Mouse (Mus musculus): ENCODE measurements around the gene Lsamp. TPM values are rescaled to one million over a fixed set of nuclear protein-coding genes. Genes with fewer than 3 reads are reported as not detected.

Gene Lsamp
- total RNA-seq, 1 experiment, result not detected

- TF ChIP-seq MAFK (IDR thresholded peaks at IDR 0.05; ENCODE audit: insufficient read depth, low read depth, low read length), result no peak
- TF ChIP-seq ZC3H11A (IDR thresholded peaks at IDR 0.05; ENCODE audit: borderline replicate concordance, low read depth, low read length), result no peak
- Histone ChIP-seq H3K4me1 (ENCODE audit: control insufficient read depth in 2 of 2, insufficient read depth in 2 of 2, low read length in 2 of 2, poor library complexity in 1 of 2) (no peaks in the 10 kb centered on the region), H3K9me3 (ENCODE audit: control insufficient read depth, insufficient read depth, low read depth, low read length) (no peaks in the 10 kb centered on the region), H3K27ac (ENCODE audit: insufficient read depth, low read depth, low read length, poor library complexity, severe bottlenecking) (no peak overlapping the region), H3K36me3 (ENCODE audit: control insufficient read depth, insufficient read depth, low read length, poor library complexity, severe bottlenecking) (no peaks in the 10 kb centered on the region), H3K9ac (ENCODE audit: insufficient read depth, low read depth, low read length, poor library complexity, severe bottlenecking) (no peak overlapping the region), H3K4me3 (ENCODE audit: insufficient read depth in 1 of 2, low read depth in 1 of 2, low read length in 2 of 2, poor library complexity in 1 of 2, severe bottlenecking in 1 of 2) (no peak overlapping the region)
- in situ Hi-C loops (cut with MboI; ENCODE audit: low sequenced_read_pairs in 2 of 2, unreplicated experiment in 2 of 2), result no loop called here
- no peak for DNase-seq (ENCODE audit: low read depth, low spot score)
Observed at GRCm38 (mm10) chr16:41935701-41936100, 1951.5 kb downstream of the Lsamp start.

- no peak overlapping the region for H3K9ac ChIP-seq (ENCODE audit: insufficient read depth, low read depth, low read length, poor library complexity, severe bottlenecking)
- in situ Hi-C loops (cut with MboI; ENCODE audit: low sequenced_read_pairs in 2 of 2, unreplicated experiment in 2 of 2), result no loop called here
- H3K4me3 ChIP-seq (ENCODE audit: insufficient read depth in 1 of 2, low read depth in 1 of 2, low read length in 2 of 2, poor library complexity in 1 of 2, severe bottlenecking in 1 of 2), result no peak overlapping the region
Observed at GRCm38 (mm10) chr16:41936908-41937595, 1952.9 kb downstream of the Lsamp start.

GRCm38 (mm10) chr16:41937596-41937990, 1953.4 kb downstream of the Lsamp start:
- Histone ChIP-seq H3K9ac (ENCODE audit: insufficient read depth, low read depth, low read length, poor library complexity, severe bottlenecking) (no peak overlapping the region), H3K36me3 (ENCODE audit: control insufficient read depth, insufficient read depth, low read length, poor library complexity, severe bottlenecking) (no peaks in the 10 kb centered on the region), H3K27ac (ENCODE audit: insufficient read depth, low read depth, low read length, poor library complexity, severe bottlenecking) (no peak overlapping the region), H3K4me1 (ENCODE audit: control insufficient read depth in 2 of 2, insufficient read depth in 2 of 2, low read length in 2 of 2, poor library complexity in 1 of 2) (no peaks in the 10 kb centered on the region), H3K9me3 (ENCODE audit: control insufficient read depth, insufficient read depth, low read depth, low read length) (no peaks in the 10 kb centered on the region), H3K4me3 (ENCODE audit: insufficient read depth in 1 of 2, low read depth in 1 of 2, low read length in 2 of 2, poor library complexity in 1 of 2, severe bottlenecking in 1 of 2) (no peak overlapping the region)
- no peak for DNase-seq (ENCODE audit: low read depth, low spot score)
- no peak for TF ChIP-seq HCFC1 (IDR thresholded peaks at IDR 0.05; ENCODE audit: borderline replicate concordance, insufficient read depth, low read length)
- TF ChIP-seq MAFK (IDR thresholded peaks at IDR 0.05; ENCODE audit: insufficient read depth, low read depth, low read length), result no peak
- TF ChIP-seq ZNF384 (IDR thresholded peaks at IDR 0.05; ENCODE audit: low read depth, low read length), result no peak
- TF ChIP-seq CHD2 (IDR thresholded peaks at IDR 0.05; ENCODE audit: low read depth, low read length), result no peak
- in situ Hi-C loops (cut with MboI; ENCODE audit: low sequenced_read_pairs in 2 of 2, unreplicated experiment in 2 of 2), result no loop called here

More at GRCm38 (mm10) chr16:41936908-41937595, 1952.9 kb downstream of the Lsamp start:
- no peak for DNase-seq (ENCODE audit: low read depth, low spot score)
- Histone ChIP-seq H3K9me3 (ENCODE audit: control insufficient read depth, insufficient read depth, low read depth, low read length) (no peaks in the 10 kb centered on the region), H3K4me1 (ENCODE audit: control insufficient read depth in 2 of 2, insufficient read depth in 2 of 2, low read length in 2 of 2, poor library complexity in 1 of 2) (no peaks in the 10 kb centered on the region), H3K27ac (ENCODE audit: insufficient read depth, low read depth, low read length, poor library complexity, severe bottlenecking) (no peak overlapping the region), H3K36me3 (ENCODE audit: control insufficient read depth, insufficient read depth, low read length, poor library complexity, severe bottlenecking) (no peaks in the 10 kb centered on the region)
- TF ChIP-seq ZC3H11A (IDR thresholded peaks at IDR 0.05; ENCODE audit: borderline replicate concordance, low read depth, low read length) (no peak), ZNF384 (IDR thresholded peaks at IDR 0.05; ENCODE audit: low read depth, low read length) (no peak), CHD2 (IDR thresholded peaks at IDR 0.05; ENCODE audit: low read depth, low read length) (no peak), MAFK (IDR thresholded peaks at IDR 0.05; ENCODE audit: insufficient read depth, low read depth, low read length) (no peak), HCFC1 (IDR thresholded peaks at IDR 0.05; ENCODE audit: borderline replicate concordance, insufficient read depth, low read length) (no peak)

GRCm38 (mm10) chr16:41938258-41938657, 1954.1 kb downstream of the Lsamp start:
- Histone ChIP-seq H3K4me3 (ENCODE audit: insufficient read depth in 1 of 2, low read depth in 1 of 2, low read length in 2 of 2, poor library complexity in 1 of 2, severe bottlenecking in 1 of 2) (no peak overlapping the region), H3K9ac (ENCODE audit: insufficient read depth, low read depth, low read length, poor library complexity, severe bottlenecking) (no peak overlapping the region), H3K36me3 (ENCODE audit: control insufficient read depth, insufficient read depth, low read length, poor library complexity, severe bottlenecking) (no peaks in the 10 kb centered on the region), H3K9me3 (ENCODE audit: control insufficient read depth, insufficient read depth, low read depth, low read length) (no peaks in the 10 kb centered on the region), H3K27ac (ENCODE audit: insufficient read depth, low read depth, low read length, poor library complexity, severe bottlenecking) (no peak overlapping the region), H3K4me1 (ENCODE audit: control insufficient read depth in 2 of 2, insufficient read depth in 2 of 2, low read length in 2 of 2, poor library complexity in 1 of 2) (no peaks in the 10 kb centered on the region)
- in situ Hi-C loops (cut with MboI; ENCODE audit: low sequenced_read_pairs in 2 of 2, unreplicated experiment in 2 of 2), result no loop called here
- TF ChIP-seq ZNF384 (IDR thresholded peaks at IDR 0.05; ENCODE audit: low read depth, low read length) (no peak), HCFC1 (IDR thresholded peaks at IDR 0.05; ENCODE audit: borderline replicate concordance, insufficient read depth, low read length) (no peak), ZC3H11A (IDR thresholded peaks at IDR 0.05; ENCODE audit: borderline replicate concordance, low read depth, low read length) (no peak), CHD2 (IDR thresholded peaks at IDR 0.05; ENCODE audit: low read depth, low read length) (no peak), MAFK (IDR thresholded peaks at IDR 0.05; ENCODE audit: insufficient read depth, low read depth, low read length) (no peak)
- DNase-seq (ENCODE audit: low read depth, low spot score), result no peak
